Comparison of ENCODE assay signal across 22 mouse cellular contexts in genomic region chr3:90004091-90004796, GRCm38 (mm10). TPM values are rescaled to one million over a fixed set of nuclear protein-coding genes. Genes with fewer than 3 reads are reported as not detected.
A peak's percentile ranks its signal among the peaks of the same experiment; 100 is the strongest.
DNase-seq lines count a peak whose midpoint lies in the region; ATAC-seq and TF ChIP-seq lines count a peak whose summit lies in the region.
"Had no signal": no experiment of that assay in that cellular context is flagged by ENCODE, and none has a peak within 500 bp of the region (broad histone marks: within the 10 kb centered on the region; RNA-seq: fewer than 3 reads in every experiment).

No protein-coding gene starts in this region.

- peak; percentile 45 for ATAC-seq in liver, embryonic 16.5 days (ENCODE audit: low read depth)
- no peak for ATAC-seq in forebrain, embryonic 15.5 days (replicated peaks)
- ATAC-seq: inflammation-experienced regulatory T-cells, adult 6 months had no signal

- TF ChIP-seq POLR2A in kidney, adult 2 months (IDR thresholded peaks at IDR 0.05; ENCODE audit: low read depth, low read length) = no peak
- no peak for TF ChIP-seq POLR2A in liver, adult 2 months (IDR thresholded peaks at IDR 0.05; ENCODE audit: extremely low read depth, insufficient read depth, low read length)
- TF ChIP-seq POLR2A in MEL (IDR thresholded peaks at IDR 0.05; ENCODE audit: control insufficient read depth in 1 of 2, insufficient read depth in 1 of 2, low read depth in 1 of 2, low read length in 2 of 2, poor library complexity in 1 of 2) = no peak

- TF ChIP-seq EP300 in MEL (IDR thresholded peaks at IDR 0.05; ENCODE audit: low read depth in 1 of 2, low read length in 2 of 2) = no peak

- peak overlapping the region; percentile 38; the same call in 1 of the 2 replicates for H3K27ac ChIP-seq in kidney, adult 2 months (ENCODE audit: insufficient read depth, low read depth, low read length)
- no peak overlapping the region for H3K27ac ChIP-seq in liver, adult 2 months (replicated peaks; ENCODE audit: insufficient read depth, low read depth, low read length)
- no peak overlapping the region for H3K27ac ChIP-seq in MEL (ENCODE audit: control insufficient read depth, low read depth, low read length)
- H3K27ac ChIP-seq in liver, embryonic 16.5 days (ENCODE audit: low read length) = no peak overlapping the region
- no peak overlapping the region for H3K27ac ChIP-seq in forebrain, embryonic 15.5 days (replicated peaks)
- H3K27ac ChIP-seq: embryonic facial prominence, embryonic 12.5 days; forebrain, embryonic 12.5 days; gastrocnemius, adult 2 months; heart, embryonic 15.5 days; hindbrain, embryonic 14.5 days; layer of hippocampus, adult 2 months; liver, embryonic 15.5 days had no signal

- no peak for TF ChIP-seq RAD21 in MEL (IDR thresholded peaks at IDR 0.05; ENCODE audit: low read depth, low read length)

- H3K4me2 ChIP-seq in liver, embryonic 16.5 days (ENCODE audit: low read depth, low read length) = no peak overlapping the region
- no peak overlapping the region for H3K4me2 ChIP-seq in forebrain, embryonic 15.5 days (replicated peaks)
- H3K4me2 ChIP-seq: embryonic facial prominence, embryonic 12.5 days; forebrain, embryonic 12.5 days; heart, embryonic 15.5 days; hindbrain, embryonic 14.5 days; liver, embryonic 15.5 days; midbrain, embryonic 11.5 days had no signal

- H3K9ac ChIP-seq in liver, adult 2 months (ENCODE audit: low read depth, low read length) = no peak overlapping the region
- H3K9ac ChIP-seq in MEL (ENCODE audit: control insufficient read depth, low read depth, low read length, poor library complexity, severe bottlenecking) = no peak overlapping the region
- H3K9ac ChIP-seq in liver, embryonic 16.5 days (ENCODE audit: low read depth, low read length) = no peak overlapping the region
- no peak overlapping the region for H3K9ac ChIP-seq in forebrain, embryonic 15.5 days (replicated peaks)
- H3K9ac ChIP-seq: embryonic facial prominence, embryonic 12.5 days; forebrain, embryonic 12.5 days; heart, embryonic 15.5 days; hindbrain, embryonic 14.5 days; liver, embryonic 15.5 days had no signal

- no peaks in the 10 kb centered on the region for H3K9me3 ChIP-seq in MEL (replicated peaks; ENCODE audit: insufficient read depth, low read length)
- H3K9me3 ChIP-seq in liver, embryonic 16.5 days (replicated peaks; ENCODE audit: control insufficient read depth, low read length) = no peaks in the 10 kb centered on the region
- H3K9me3 ChIP-seq in forebrain, embryonic 15.5 days = no peaks in the 10 kb centered on the region
- H3K9me3 ChIP-seq: embryonic facial prominence, embryonic 12.5 days; forebrain, embryonic 12.5 days; heart, embryonic 15.5 days; liver, embryonic 15.5 days had no signal

- 12% methylated on average over 3 of the region's 3 CpGs for WGBS in kidney, adult 2 months
- 11% methylated on average over 3 of the region's 3 CpGs for WGBS in liver, adult 2 months
- 63% methylated on average over 3 of the region's 3 CpGs for WGBS in liver, embryonic 16.5 days (ENCODE audit: insufficient replicate concordance)
- 69% methylated on average over 3 of the region's 3 CpGs for WGBS in forebrain, embryonic 15.5 days

- TF ChIP-seq CTCF in kidney, adult 2 months (conservative IDR thresholded peaks at IDR 0.05; ENCODE audit: insufficient read depth, insufficient read length, low read depth, low read length) = no peak
- no peak for TF ChIP-seq CTCF in liver, adult 2 months (IDR thresholded peaks at IDR 0.05; ENCODE audit: low read depth, low read length)
- no peak for TF ChIP-seq CTCF in MEL (IDR thresholded peaks at IDR 0.05 in 2 of 3, conservative IDR thresholded peaks at IDR 0.05 in 1 of 3; ENCODE audit: control insufficient read depth in 1 of 3, insufficient read depth in 1 of 3, low read depth in 2 of 3, low read length in 3 of 3, poor library complexity in 1 of 3, severe bottlenecking in 1 of 3)

- H3K79me2 ChIP-seq in liver, adult 2 months (ENCODE audit: control insufficient read depth, insufficient read depth, low read length) = no peaks in the 10 kb centered on the region
- no peaks in the 10 kb centered on the region for H3K79me2 ChIP-seq in MEL (ENCODE audit: control insufficient read depth, insufficient read depth, low read length, poor library complexity)

- peaks cover 6% of the 10 kb centered on the region; the same call in 1 of the 2 replicates for H3K4me1 ChIP-seq in kidney, adult 2 months (ENCODE audit: control insufficient read depth, insufficient read depth, low read length)
- peaks cover 7% of the 10 kb centered on the region for H3K4me1 ChIP-seq in liver, adult 2 months (ENCODE audit: control insufficient read depth, insufficient read depth, low read length)
- peaks cover 0 to 3% of the 10 kb centered on the region in 2 experiments; a peak in 2 of 4 replicates for H3K4me1 ChIP-seq in MEL (ENCODE audit: control insufficient read depth in 1 of 2, insufficient read depth in 2 of 2, low read length in 2 of 2)
- peaks cover 4% of the 10 kb centered on the region for H3K4me1 ChIP-seq in liver, embryonic 16.5 days (ENCODE audit: control insufficient read depth, low read depth, low read length)
- H3K4me1 ChIP-seq in forebrain, embryonic 15.5 days = peaks cover 5% of the 10 kb centered on the region

- no peaks in the 10 kb centered on the region for H3K27me3 ChIP-seq in kidney, adult 2 months (replicated peaks; ENCODE audit: control insufficient read depth, insufficient read depth, low read length)
- H3K27me3 ChIP-seq in liver, adult 2 months (ENCODE audit: control insufficient read depth, insufficient read depth, low read length) = no peaks in the 10 kb centered on the region
- no peaks in the 10 kb centered on the region for H3K27me3 ChIP-seq in MEL (ENCODE audit: control insufficient read depth in 1 of 2, insufficient read depth in 2 of 2, low read length in 2 of 2)
- no peaks in the 10 kb centered on the region for H3K27me3 ChIP-seq in liver, embryonic 16.5 days (ENCODE audit: control insufficient read depth, insufficient read depth, low read depth, low read length)
- no peaks in the 10 kb centered on the region for H3K27me3 ChIP-seq in forebrain, embryonic 15.5 days
- H3K27me3 ChIP-seq: embryonic facial prominence, embryonic 12.5 days; forebrain, embryonic 12.5 days; heart, embryonic 15.5 days; liver, embryonic 15.5 days had no signal

- peak; percentile 31 for DNase-seq in kidney, adult 2 months
- no peak for DNase-seq in kidney, postnatal 10 days
- DNase-seq in liver, adult 2 months (ENCODE audit: extremely low read depth, low read depth, low spot score) = peak; percentile 46
- no peak for DNase-seq in liver
- no peak for DNase-seq in MEL (ENCODE audit: low read depth, low spot score)
- no peak for DNase-seq in adrenal gland, adult (ENCODE audit: inconsistent age in 2 of 2, low spot score in 1 of 2)
- DNase-seq: adrenal gland, adult 8-10 months; cerebellum, adult 18-20 months; cerebellum, postnatal 14 days; gastrocnemius, adult 2 months; heart, postnatal 4 days had no signal

- H3K4me3 ChIP-seq in kidney, adult 2 months (ENCODE audit: insufficient read depth, low read depth, low read length) = no peak overlapping the region
- no peak overlapping the region for H3K4me3 ChIP-seq in liver, adult 2 months (ENCODE audit: insufficient read depth, low read depth, low read length)
- H3K4me3 ChIP-seq in MEL (ENCODE audit: control insufficient read depth in 1 of 2, insufficient read depth in 1 of 2, low read depth in 2 of 2, low read length in 2 of 2) = no peak overlapping the region
- H3K4me3 ChIP-seq in liver, embryonic 16.5 days (ENCODE audit: low read depth, low read length) = no peak overlapping the region
- H3K4me3 ChIP-seq in forebrain, embryonic 15.5 days = no peak overlapping the region
- H3K4me3 ChIP-seq: embryonic facial prominence, embryonic 12.5 days; erythroblast, embryonic 14.5 days; forebrain, embryonic 12.5 days; gastrocnemius, adult 2 months; heart, embryonic 15.5 days; layer of hippocampus, adult 2 months; liver, embryonic 15.5 days had no signal

- peaks cover 13% of the 10 kb centered on the region for H3K36me3 ChIP-seq in kidney, adult 2 months (ENCODE audit: control insufficient read depth, insufficient read depth, low read length)
- peaks cover 56% of the 10 kb centered on the region for H3K36me3 ChIP-seq in liver, adult 2 months (ENCODE audit: control insufficient read depth, insufficient read depth, low read length)
- peaks cover 11 to 50% of the 10 kb centered on the region in 2 experiments for H3K36me3 ChIP-seq in MEL (ENCODE audit: control insufficient read depth in 1 of 2, insufficient read depth in 2 of 2, low read length in 2 of 2)
- peaks cover 48% of the 10 kb centered on the region for H3K36me3 ChIP-seq in liver, embryonic 16.5 days (ENCODE audit: control insufficient read depth, insufficient read depth)
- H3K36me3 ChIP-seq in forebrain, embryonic 15.5 days = peaks cover 85% of the 10 kb centered on the region

RNA-seq across cellular contexts. Expression of gene Hax1, which starts 5.7 kb away (rescaled TPM):
- polyA plus RNA-seq in kidney, adult 2 months (2012; rRNA removed) = 130 and 138 TPM in 2 replicates
- total RNA-seq in liver, adult 2 months (2014; rRNA removed) = 82.1 and 86.1 TPM in 2 replicates
- polyA plus RNA-seq in liver, adult 2 months (2012; rRNA removed) = 68.6 and 70.2 TPM in 2 replicates
- 232 and 318 TPM in 2 replicates for total RNA-seq in MEL (2012; rRNA removed)
- polyA plus RNA-seq in MEL (2012; ENCODE audit: insufficient read depth in 1 of 2, insufficient read length in 2 of 2, low read depth in 1 of 2, low replicate concordance in 2 of 2, missing spikeins in 1 of 2) = 100 to 1,000 TPM in 1 of 2 experiments, not detected in 1; 322 TPM
- polyA plus RNA-seq in liver, embryonic 16.5 days (2015; fragmentation: Nextera tagmentation; extraction: Ambion mirVana) = 121 and 123 TPM in 2 replicates
- polyA plus RNA-seq in forebrain, embryonic 15.5 days (2015; fragmentation: Nextera tagmentation; extraction: Ambion mirVana) = 147 TPM in 2 replicates

RNA-seq across cellular contexts. Expression of gene Atp8b2, which starts 40.9 kb away (rescaled TPM):
- polyA plus RNA-seq in kidney, adult 2 months (2012; rRNA removed) = 21.9 and 23.5 TPM in 2 replicates
- 2.3 and 2.6 TPM in 2 replicates for total RNA-seq in liver, adult 2 months (2014; rRNA removed)
- polyA plus RNA-seq in liver, adult 2 months (2012; rRNA removed) = 2.2 and 4.0 TPM in 2 replicates
- 26.2 and 27.1 TPM in 2 replicates for total RNA-seq in MEL (2012; rRNA removed)
- polyA plus RNA-seq in MEL (2012; ENCODE audit: insufficient read depth in 1 of 2, insufficient read length in 2 of 2, low read depth in 1 of 2, low replicate concordance in 2 of 2, missing spikeins in 1 of 2) = 10 to 100 TPM in 1 of 2 experiments, not detected in 1; 44.7 TPM
- polyA plus RNA-seq in liver, embryonic 16.5 days (2015; fragmentation: Nextera tagmentation; extraction: Ambion mirVana) = 1.9 and 2.0 TPM in 2 replicates
- 10.6 and 14.4 TPM in 2 replicates for polyA plus RNA-seq in forebrain, embryonic 15.5 days (2015; fragmentation: Nextera tagmentation; extraction: Ambion mirVana)

RNA-seq across cellular contexts. Expression of gene 4933434E20Rik, which starts 47.2 kb away (rescaled TPM):
- 53.0 and 56.2 TPM in 2 replicates for polyA plus RNA-seq in kidney, adult 2 months (2012; rRNA removed)
- 64.7 and 67.9 TPM in 2 replicates for total RNA-seq in liver, adult 2 months (2014; rRNA removed)
- 23.4 and 24.2 TPM in 2 replicates for polyA plus RNA-seq in liver, adult 2 months (2012; rRNA removed)
- total RNA-seq in MEL (2012; rRNA removed) = 152 and 161 TPM in 2 replicates
- 100 to 1,000 TPM; 184 to 227 TPM for polyA plus RNA-seq in MEL (2012; ENCODE audit: insufficient read depth in 1 of 2, insufficient read length in 2 of 2, low read depth in 1 of 2, low replicate concordance in 2 of 2, missing spikeins in 1 of 2)
- polyA plus RNA-seq in liver, embryonic 16.5 days (2015; fragmentation: Nextera tagmentation; extraction: Ambion mirVana) = 76.1 and 76.3 TPM in 2 replicates
- polyA plus RNA-seq in forebrain, embryonic 15.5 days (2015; fragmentation: Nextera tagmentation; extraction: Ambion mirVana) = 215 and 217 TPM in 2 replicates

RNA-seq across cellular contexts. Expression of gene Ubap2l, which starts 48.2 kb away (rescaled TPM):
- polyA plus RNA-seq in kidney, adult 2 months (2012; rRNA removed) = 105 and 108 TPM in 2 replicates
- total RNA-seq in liver, adult 2 months (2014; rRNA removed) = 32.6 and 36.5 TPM in 2 replicates
- 37.7 and 46.3 TPM in 2 replicates for polyA plus RNA-seq in liver, adult 2 months (2012; rRNA removed)
- 102 and 107 TPM in 2 replicates for total RNA-seq in MEL (2012; rRNA removed)
- 100 to 1,000 TPM; 247 to 442 TPM for polyA plus RNA-seq in MEL (2012; ENCODE audit: insufficient read depth in 1 of 2, insufficient read length in 2 of 2, low read depth in 1 of 2, low replicate concordance in 2 of 2, missing spikeins in 1 of 2)
- polyA plus RNA-seq in liver, embryonic 16.5 days (2015; fragmentation: Nextera tagmentation; extraction: Ambion mirVana) = 57.4 and 64.4 TPM in 2 replicates
- polyA plus RNA-seq in forebrain, embryonic 15.5 days (2015; fragmentation: Nextera tagmentation; extraction: Ambion mirVana) = 149 and 159 TPM in 2 replicates

Comparison
In these comparisons a context has a peak if more than half of its experiments do, and no peak if none do; other contexts are left out.
1. DNase-seq: peak in kidney, adult 2 months (single experiment) and liver, adult 2 months (single experiment); none in kidney, postnatal 10 days (single experiment), liver (single experiment), MEL (single experiment) and adrenal gland, adult (0 of 2).